ENCODE assay signal across 9 mouse cellular contexts in genomic region chr6:113644808-113645207, GRCm38 (mm10). TPM values are rescaled to one million over a fixed set of nuclear protein-coding genes. Genes with fewer than 3 reads are reported as not detected.
DNase-seq lines count a peak whose midpoint lies in the region; ATAC-seq and TF ChIP-seq lines count a peak whose summit lies in the region.
"Had no signal": no experiment of that assay in that cellular context is flagged by ENCODE, and none has a peak within 500 bp of the region (broad histone marks: within the 10 kb centered on the region; RNA-seq: fewer than 3 reads in every experiment).

No protein-coding gene starts in this region.

- no peak overlapping the region for H3K4me2 ChIP-seq in midbrain, postnatal 0 days (ENCODE audit: low read depth, low read length, poor library complexity, severe bottlenecking)

- DNase-seq in adrenal gland, adult 2 months: peak; percentile 69
- DNase-seq in adrenal gland, postnatal 4 days (ENCODE audit: low spot score in 2 of 2): no peak
- no peak for DNase-seq in testis, postnatal 14 days (ENCODE audit: low spot score)
- DNase-seq in kidney, postnatal 36 days: peak; percentile 64 to 87
- no peak for DNase-seq in urinary bladder, adult 2 months (ENCODE audit: low spot score)
- DNase-seq in midbrain, postnatal 0 days (ENCODE audit: low spot score): no peak
- no peak for DNase-seq in spleen, postnatal 4 days (ENCODE audit: low spot score in 2 of 2)

- no peaks in the 10 kb centered on the region for H3K9me3 ChIP-seq in midbrain, postnatal 0 days (ENCODE audit: low read length)

- no peak overlapping the region for H3K4me3 ChIP-seq in testis, adult 2 months (ENCODE audit: control insufficient read depth, low read depth, low read length)
- no peak overlapping the region for H3K4me3 ChIP-seq in midbrain, postnatal 0 days (ENCODE audit: low read depth, low read length)

- WGBS in midbrain, postnatal 0 days: 87% methylated on average over 8 of the region's 8 CpGs

- no peaks in the 10 kb centered on the region for H3K27me3 ChIP-seq in testis, adult 2 months (ENCODE audit: control insufficient read depth, insufficient read depth, low read length)
- no peaks in the 10 kb centered on the region for H3K27me3 ChIP-seq in midbrain, postnatal 0 days (ENCODE audit: insufficient read depth, low read length)

- TF ChIP-seq POLR2A in testis, adult 2 months (IDR thresholded peaks at IDR 0.05; ENCODE audit: control insufficient read depth, low read depth, low read length): no peak

- peaks cover 2% of the 10 kb centered on the region; the same call in 1 of the 2 replicates for H3K4me1 ChIP-seq in testis, adult 2 months (ENCODE audit: control insufficient read depth, insufficient read depth, low read length)
- H3K4me1 ChIP-seq in midbrain, postnatal 0 days (ENCODE audit: insufficient read depth, low read length): no peaks in the 10 kb centered on the region

- H3K9ac ChIP-seq in midbrain, postnatal 0 days (replicated peaks; ENCODE audit: low read length, poor library complexity, severe bottlenecking): no peak overlapping the region
- H3K9ac ChIP-seq: liver, embryonic 14.5 days had no signal

- no peak for ATAC-seq in midbrain, postnatal 0 days (ENCODE audit: low FRiP score)

- TF ChIP-seq CTCF in testis, adult 2 months (IDR thresholded peaks at IDR 0.05; ENCODE audit: control insufficient read depth, insufficient read depth, insufficient replicate concordance, low read depth, low read length): no peak
- no peak for TF ChIP-seq CTCF in midbrain, postnatal 0 days (IDR thresholded peaks at IDR 0.05)

- no peaks in the 10 kb centered on the region for H3K36me3 ChIP-seq in testis, adult 2 months (ENCODE audit: control insufficient read depth, insufficient read depth, low read length)
- H3K36me3 ChIP-seq in midbrain, postnatal 0 days (ENCODE audit: insufficient read depth, low read length): no peaks in the 10 kb centered on the region

- peak overlapping the region; percentile 62 for H3K27ac ChIP-seq in testis, adult 2 months (ENCODE audit: control insufficient read depth, insufficient read depth, low read depth, low read length)
- no peak overlapping the region for H3K27ac ChIP-seq in midbrain, postnatal 0 days (ENCODE audit: low read depth, low read length)
- H3K27ac ChIP-seq: liver, embryonic 14.5 days had no signal

RNA-seq across cellular contexts. Expression of gene Irak2, which starts 6.5 kb away (rescaled TPM):
- 10 to 100 TPM; 22.4 to 23.6 TPM for total RNA-seq in adrenal gland, adult 2 months (2021)
- polyA plus RNA-seq in adrenal gland, adult 2 months (2012; rRNA removed): 17.4 and 20.0 TPM in 2 replicates
- total RNA-seq in adrenal gland, postnatal 4 days (2021): 10 to 100 TPM; 12.5 to 13.2 TPM
- polyA plus RNA-seq in testis, adult 2 months (2012; rRNA removed): 2.4 and 3.3 TPM in 2 replicates
- 69.3 and 91.4 TPM in 2 replicates for polyA plus RNA-seq in urinary bladder, adult 2 months (2012; rRNA removed)
- 5.2 and 7.6 TPM in 2 replicates for total RNA-seq in midbrain, postnatal 0 days (2014; rRNA removed)
- 2.5 and 2.7 TPM in 2 replicates for polyA plus RNA-seq in midbrain, postnatal 0 days (2015; fragmentation: Nextera tagmentation; extraction: Ambion mirVana)

RNA-seq across cellular contexts. Expression of gene Vhl, which starts 21.0 kb away (rescaled TPM):
- 10 to 100 TPM; 22.5 to 26.3 TPM for total RNA-seq in adrenal gland, adult 2 months (2021)
- 16.8 and 21.4 TPM in 2 replicates for polyA plus RNA-seq in adrenal gland, adult 2 months (2012; rRNA removed)
- 10 to 100 TPM; 32.5 to 34.3 TPM for total RNA-seq in adrenal gland, postnatal 4 days (2021)
- polyA plus RNA-seq in testis, adult 2 months (2012; rRNA removed): 222 and 254 TPM in 2 replicates
- polyA plus RNA-seq in urinary bladder, adult 2 months (2012; rRNA removed): 14.9 and 22.5 TPM in 2 replicates
- total RNA-seq in midbrain, postnatal 0 days (2014; rRNA removed): 83.1 and 86.1 TPM in 2 replicates
- 64.9 and 70.4 TPM in 2 replicates for polyA plus RNA-seq in midbrain, postnatal 0 days (2015; fragmentation: Nextera tagmentation; extraction: Ambion mirVana)

RNA-seq across cellular contexts. Expression of gene Brk1, which starts 40.2 kb away (rescaled TPM):
- 100 to 1,000 TPM; 181 to 201 TPM for total RNA-seq in adrenal gland, adult 2 months (2021)
- polyA plus RNA-seq in adrenal gland, adult 2 months (2012; rRNA removed): 113 and 167 TPM in 2 replicates
- 100 to 1,000 TPM; 194 to 195 TPM for total RNA-seq in adrenal gland, postnatal 4 days (2021)
- 60.9 and 70.2 TPM in 2 replicates for polyA plus RNA-seq in testis, adult 2 months (2012; rRNA removed)
- 176 and 195 TPM in 2 replicates for polyA plus RNA-seq in urinary bladder, adult 2 months (2012; rRNA removed)
- 210 and 215 TPM in 2 replicates for total RNA-seq in midbrain, postnatal 0 days (2014; rRNA removed)
- 284 and 289 TPM in 2 replicates for polyA plus RNA-seq in midbrain, postnatal 0 days (2015; fragmentation: Nextera tagmentation; extraction: Ambion mirVana)

RNA-seq across cellular contexts. Expression of gene Fancd2os, which starts 44.3 kb away (rescaled TPM):
- total RNA-seq in adrenal gland, adult 2 months (2021): under 1 TPM in 1 of 2 experiments, not detected in 1; 0.21 TPM
- polyA plus RNA-seq in adrenal gland, adult 2 months (2012; rRNA removed): 0.15 TPM in 1 of 2 replicates, not detected in the other
- total RNA-seq in adrenal gland, postnatal 4 days (2021): under 1 TPM; 0.37 to 0.67 TPM
- polyA plus RNA-seq in testis, adult 2 months (2012; rRNA removed): 23.8 and 29.9 TPM in 2 replicates
- not detected in 2 replicates for polyA plus RNA-seq in urinary bladder, adult 2 months (2012; rRNA removed)
- 0.47 TPM in 1 of 2 replicates, not detected in the other for total RNA-seq in midbrain, postnatal 0 days (2014; rRNA removed)
- polyA plus RNA-seq in midbrain, postnatal 0 days (2015; fragmentation: Nextera tagmentation; extraction: Ambion mirVana): 0.11 and 0.18 TPM in 2 replicates

RNA-seq across cellular contexts. Expression of gene Tatdn2, which starts 52.0 kb away (rescaled TPM):
- total RNA-seq in adrenal gland, adult 2 months (2021): 10 to 100 TPM; 44.7 to 56.3 TPM
- 16.3 and 19.0 TPM in 2 replicates for polyA plus RNA-seq in adrenal gland, adult 2 months (2012; rRNA removed)
- total RNA-seq in adrenal gland, postnatal 4 days (2021): 10 to 100 TPM; 68.2 to 71.2 TPM
- 14.2 and 15.9 TPM in 2 replicates for polyA plus RNA-seq in testis, adult 2 months (2012; rRNA removed)
- 29.3 and 31.7 TPM in 2 replicates for polyA plus RNA-seq in urinary bladder, adult 2 months (2012; rRNA removed)
- 63.4 and 72.7 TPM in 2 replicates for total RNA-seq in midbrain, postnatal 0 days (2014; rRNA removed)
- 1.2 and 1.5 TPM in 2 replicates for polyA plus RNA-seq in midbrain, postnatal 0 days (2015; fragmentation: Nextera tagmentation; extraction: Ambion mirVana)

Comparison
In these comparisons a context has a peak if more than half of its experiments do, and no peak if none do; other contexts are left out.
1. DNase-seq: peak in adrenal gland, adult 2 months (single experiment) and kidney, postnatal 36 days (2 of 2); none in adrenal gland, postnatal 4 days (0 of 2), testis, postnatal 14 days (single experiment), urinary bladder, adult 2 months (single experiment), midbrain, postnatal 0 days (single experiment) and spleen, postnatal 4 days (0 of 2).